17 mouse cellular contexts compared by ENCODE assay signal in genomic region chr4:153271376-153271775, GRCm38 (mm10).
"Had no signal": no experiment of that assay in that cellular context is flagged by ENCODE, and none has a peak within 500 bp of the region (broad histone marks: within the 10 kb centered on the region; RNA-seq: fewer than 3 reads in every experiment).

No protein-coding gene starts in this region.

- H3K9ac ChIP-seq: lung, embryonic 14.5 days; midbrain, embryonic 13.5 days; neural tube, embryonic 13.5 days; neural tube, embryonic 15.5 days had no signal

- H3K27ac ChIP-seq: midbrain, embryonic 13.5 days; neural tube, embryonic 13.5 days; neural tube, embryonic 15.5 days had no signal

- H3K27me3 ChIP-seq: midbrain, embryonic 13.5 days; neural tube, embryonic 13.5 days; neural tube, embryonic 15.5 days had no signal

- H3K4me2 ChIP-seq: lung, embryonic 14.5 days; midbrain, embryonic 11.5 days; midbrain, embryonic 13.5 days; neural tube, embryonic 13.5 days; neural tube, embryonic 15.5 days had no signal

- H3K36me3 ChIP-seq: midbrain, embryonic 13.5 days; neural tube, embryonic 13.5 days; neural tube, embryonic 15.5 days had no signal

- DNase-seq: lung, adult 18-20 months; lung, embryonic 14.5 days; lung, postnatal 10 days; lung, postnatal 4 days; right cerebral cortex, adult 18-20 months; right cerebral cortex, postnatal 25 days; right cerebral cortex, postnatal 4 days; spleen, adult 18-20 months; thymus, adult 18-20 months; thymus, postnatal 14 days; thymus, postnatal 36 days had no signal

- ATAC-seq: midbrain, embryonic 13.5 days; midbrain, embryonic 16.5 days had no signal

- H3K4me3 ChIP-seq: midbrain, embryonic 13.5 days; myocyte; neural tube, embryonic 13.5 days; neural tube, embryonic 15.5 days had no signal

- H3K9me3 ChIP-seq: midbrain, embryonic 13.5 days; neural tube, embryonic 13.5 days; neural tube, embryonic 15.5 days had no signal
